Mouse (Mus musculus): ENCODE measurements around the gene Slc24a3.

- TF ChIP-seq CTCF (IDR thresholded peaks at IDR 0.05; ENCODE audit: low read depth) (no peak), EP300 (IDR thresholded peaks at IDR 0.05; ENCODE audit: low read depth) (no peak)
Measured at GRCm38 (mm10) chr2:145438336-145438735, 270.8 kb downstream of the Slc24a3 start.

All from liver, embryonic 14.5 days (tissue).